Mouse (Mus musculus): ENCODE data around the gene Crygd.

The Crygd gene

DNA sequence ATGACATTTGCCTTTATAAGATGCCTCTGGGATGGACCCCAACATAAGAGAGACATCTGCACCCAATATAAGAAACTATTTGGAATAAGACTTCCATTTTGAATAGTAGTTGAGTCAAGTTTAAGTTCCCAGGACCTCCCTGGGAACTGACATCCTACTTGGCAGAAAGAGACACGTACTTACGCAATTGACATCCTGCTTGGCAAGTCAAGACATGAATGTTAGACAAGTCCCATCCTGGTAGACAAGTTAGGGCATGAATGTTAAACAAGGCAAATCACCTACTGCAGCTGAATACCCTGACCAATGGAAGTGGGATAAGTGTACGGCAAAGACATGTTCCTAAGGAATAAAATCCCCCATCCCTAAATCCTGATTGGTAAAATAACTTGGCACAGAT is 21.4 kb downstream of the Crygd start:
- no peak for DNase-seq

DNA sequence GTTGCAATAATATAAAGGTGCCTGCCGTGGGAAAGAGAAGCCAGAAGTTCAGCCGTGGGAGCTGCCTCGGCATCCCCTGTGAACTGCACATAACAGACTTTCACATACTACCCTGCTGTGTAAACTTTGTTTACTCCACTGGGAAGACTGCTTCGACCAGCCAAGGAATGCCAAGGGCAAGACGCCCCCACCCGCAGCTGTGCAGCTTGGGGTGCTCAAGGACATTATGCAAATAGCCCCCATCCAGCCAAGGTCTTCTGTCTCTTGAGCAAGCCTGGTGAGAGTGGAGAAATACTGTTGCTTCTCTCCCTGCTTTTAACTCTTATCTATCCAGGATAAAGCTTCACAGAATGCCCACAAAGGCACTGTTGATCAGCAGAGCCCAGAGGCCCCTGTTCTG is 22.4 kb downstream of the Crygd start:
- no peak for DNase-seq

DNA sequence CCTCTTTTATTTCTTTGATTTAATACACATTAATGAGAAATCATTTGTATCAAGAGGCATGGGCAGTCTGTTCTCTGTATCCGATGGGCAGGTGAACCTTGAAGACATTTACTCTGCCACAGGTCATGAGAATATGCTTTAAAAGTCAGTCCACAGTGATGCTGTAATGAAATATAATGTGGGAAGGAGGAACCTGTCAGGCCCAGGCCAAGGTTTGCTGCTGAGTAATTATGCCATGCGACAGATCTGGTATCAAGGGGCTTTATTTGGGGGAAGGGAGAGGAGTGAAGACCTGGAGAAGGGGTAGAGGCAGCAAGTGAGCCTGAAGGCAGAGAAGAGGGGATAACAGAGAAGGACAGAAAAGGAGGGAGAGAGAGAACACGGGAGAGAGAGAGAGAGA is 23.6 kb downstream of the Crygd start:
- DNase-seq = no peak

DNA sequence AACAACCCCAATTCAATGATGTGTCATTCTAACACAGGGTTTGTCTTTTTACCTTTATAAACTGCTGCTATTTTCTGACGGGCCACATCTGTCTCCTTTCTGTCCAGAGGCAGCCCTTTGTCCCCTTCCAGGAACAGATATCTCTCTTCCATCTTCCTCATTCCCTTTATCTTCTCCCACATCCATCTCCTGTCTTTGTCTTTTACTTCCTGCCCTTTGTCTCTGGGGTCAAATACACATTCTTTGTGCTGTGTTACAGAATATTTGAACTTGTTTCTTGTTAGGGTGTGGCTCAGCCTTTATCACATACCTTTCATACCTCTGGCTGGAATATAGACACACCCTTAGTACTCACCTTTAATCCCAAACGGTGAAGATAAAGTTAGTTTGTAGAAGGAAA is 25.7 kb downstream of the Crygd start:
- DNase-seq = no peak

DNA sequence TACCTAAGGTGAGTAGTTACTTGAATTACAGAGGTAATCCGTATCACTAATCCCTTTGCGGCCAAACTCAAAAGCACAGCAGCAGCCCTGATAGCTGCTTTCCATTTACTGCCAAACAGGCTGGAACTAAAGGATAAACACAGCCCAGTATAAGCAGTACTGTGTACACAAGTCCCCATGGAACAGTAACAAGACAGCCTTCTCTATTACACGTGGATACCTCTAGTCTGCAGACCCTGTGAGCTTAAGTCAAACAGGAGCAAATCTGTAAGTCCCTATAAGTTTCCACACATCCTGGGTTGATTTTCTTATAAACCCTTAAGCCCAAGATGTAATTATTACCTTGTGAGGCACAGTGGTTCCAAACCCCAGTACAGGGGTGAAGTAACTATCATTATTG is 27.7 kb downstream of the Crygd start:
- no peak for DNase-seq

DNA sequence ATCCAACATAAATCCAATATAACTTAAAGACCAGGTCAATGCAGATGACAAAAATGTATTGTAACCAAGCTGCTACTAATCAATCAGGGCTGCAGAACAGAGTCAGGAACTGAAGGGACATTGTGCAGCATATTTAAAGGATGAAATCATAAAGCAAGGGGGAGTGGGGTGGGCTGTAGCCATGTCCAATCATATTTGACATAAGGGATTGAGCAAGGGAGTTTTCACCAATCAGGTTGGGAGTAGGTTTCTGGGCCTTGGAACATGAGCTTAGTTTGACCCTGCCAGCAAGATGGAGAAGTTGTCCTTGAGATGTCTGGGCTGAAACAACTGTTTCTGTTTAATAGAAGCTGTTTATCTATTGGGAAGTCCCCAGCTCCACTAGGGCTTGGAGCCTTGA is 30.6 kb downstream of the Crygd start, which contains the start of gene Akr1cl:
Gene Akr1cl (minus strand): TSS at position 119 of the 400 bp plus-strand sequence.
- DNase-seq = no peak

DNA sequence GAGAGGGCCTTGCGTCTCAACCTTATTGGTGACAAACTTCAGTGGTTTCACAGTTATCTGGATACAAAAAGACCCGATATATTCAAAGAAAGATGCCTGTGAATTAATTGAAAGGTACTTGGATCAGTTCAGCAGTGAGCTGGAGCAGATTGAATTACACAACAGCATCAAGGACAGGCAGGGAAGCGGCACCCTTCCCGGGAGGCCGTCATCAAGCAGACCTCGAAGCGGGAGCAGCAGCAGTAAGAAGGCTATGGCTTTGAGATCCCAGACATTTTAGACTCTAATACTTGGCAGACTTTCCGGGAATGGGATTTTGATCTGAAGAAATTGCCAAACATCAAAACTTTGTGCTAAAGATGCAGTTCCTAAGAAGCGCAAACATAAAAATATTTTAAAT is 35.0 kb downstream of the Crygd start:
- no peak for DNase-seq

DNA sequence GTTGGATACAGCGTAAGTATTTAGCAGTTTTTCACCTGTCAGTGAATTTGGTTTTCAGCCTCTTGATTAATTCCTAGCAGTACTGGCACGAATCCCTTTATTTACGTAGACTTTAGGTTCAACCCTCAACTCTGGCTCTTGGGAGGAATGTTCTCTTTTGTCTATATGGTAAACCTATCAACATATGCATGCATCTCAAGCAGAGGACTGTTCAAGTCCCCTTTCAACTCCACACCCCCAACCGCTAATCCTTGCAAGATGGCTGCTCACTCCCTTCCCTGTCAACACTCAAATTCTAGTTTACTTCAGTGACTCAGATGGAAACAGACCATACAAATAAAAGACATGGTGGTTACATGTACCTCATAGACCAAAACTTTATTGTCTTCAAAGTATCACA is 50.5 kb downstream of the Crygd start:
- DNase-seq = no peak

Measured in thymus, postnatal 14 days (tissue).